Mouse (Mus musculus) heart, postnatal 0 days (tissue): Measurements from ENCODE around the gene Slc26a9. TPM values are rescaled to one million over a fixed set of nuclear protein-coding genes. Genes with fewer than 3 reads are reported as not detected.

Experiments used
- ATAC-seq: fragments of 200-750 bp; cut with Nextera tagmentation; 2 replicates; pipeline ENCODE4 v1.8.0; 2017; ENCODE audit warnings: low read depth, moderate number of reproducible peaks, moderate library complexity; ENCODE audit not compliant: insufficient read depth
- DNase-seq: peaks from one replicate; pipeline ENCODE4 v3.0.0-alpha.2; 2016; ENCODE audit warnings: low spot score
- H3K27ac ChIP-seq: fragments of 300-500 bp; sonication (generic); 2 replicates; pipeline ENCODE4 v1.5.1; 2014; ENCODE audit warnings: low read depth, mild to moderate bottlenecking
- H3K27me3 ChIP-seq: fragments of 300-500 bp; sonication (generic); 2 replicates; pipeline ENCODE4 v1.6.1; 2014; ENCODE audit warnings: low read length, mixed read lengths; ENCODE audit not compliant: control insufficient read depth, insufficient read depth
- H3K36me3 ChIP-seq: fragments of 300-500 bp; sonication (generic); replicated peaks from 2 replicates; pipeline ENCODE4 v1.6.1; 2014; ENCODE audit warnings: low read length, mixed read lengths; ENCODE audit not compliant: control insufficient read depth, insufficient read depth
- H3K4me1 ChIP-seq: fragments of 300-500 bp; sonication (generic); 2 replicates; pipeline ENCODE4 v1.6.1; 2014; ENCODE audit warnings: antibody characterized with exemption; ENCODE audit not compliant: control insufficient read depth, insufficient read depth
- H3K4me2 ChIP-seq: fragments of 300-500 bp; sonication (generic); 2 replicates; pipeline ENCODE4 v1.6.1; 2014; ENCODE audit warnings: low read depth, mild to moderate bottlenecking, low read length, moderate library complexity
- H3K4me3 ChIP-seq: fragments of 300-500 bp; sonication (generic); 2 replicates; pipeline ENCODE4 v1.5.1; 2014; ENCODE audit warnings: low read depth, low read length
- H3K9ac ChIP-seq: fragments of 300-500 bp; sonication (generic); replicated peaks from 2 replicates; pipeline ENCODE4 v1.6.1; 2014; ENCODE audit warnings: low read depth, low read length, mixed read lengths
- H3K9me3 ChIP-seq: fragments of 300-500 bp; sonication (generic); replicated peaks from 2 replicates; pipeline ENCODE4 v1.6.1; 2016; ENCODE audit warnings: low read length; ENCODE audit not compliant: control insufficient read depth
- CTCF ChIP-seq: IDR thresholded peaks from 2 replicates; pipeline ENCODE4 v1.5.1; 2016; ENCODE audit warnings: antibody characterized with exemption, control low read depth, low read depth
- EP300 ChIP-seq: IDR thresholded peaks from 2 replicates; pipeline ENCODE4 v1.6.1; 2016; ENCODE audit warnings: antibody characterized with exemption, low read depth
- WGBS: fragments of 180-500 bp; shearing (Covaris S2); extraction: QIAGEN DNeasy Blood & Tissue Kit; methylation state at CpG from one replicate; pipeline ENCODE4 v1.1.7; 2014; 5-methylcytosine and 5-hydroxymethylcytosine counted together
- polyA plus RNA-seq: library from polyadenylated mRNA; unstranded; fragments of >200 nt; fragmentation: Nextera tagmentation; extraction: Ambion mirVana; gene quantifications from 2 replicates; pipeline ENCODE4 v1.2.1, GENCODE M21; 2015
- total RNA-seq: library from RNA; depleted of rRNA; stranded (reverse); fragments of >200 nt; gene quantifications from 2 replicates; pipeline ENCODE4 v1.2.3, GENCODE M21; 2014; ENCODE audit warnings: low replicate concordance

Gene Slc26a9
- total and polyA plus RNA-seq, 2 experiments from 2014 or later, result 0.05 TPM; not detected in 1

- TF ChIP-seq CTCF, result no peak
- no peak for TF ChIP-seq EP300
- Histone ChIP-seq H3K27ac (no peak overlapping the region), H3K4me3 (no peak overlapping the region), H3K36me3 (no peaks in the 10 kb centered on the region), H3K9ac (no peak overlapping the region), H3K4me2 (no peak overlapping the region), H3K9me3 (no peaks in the 10 kb centered on the region), H3K27me3 (no peaks in the 10 kb centered on the region), H3K4me1 (no peaks in the 10 kb centered on the region)
- 86% methylated on average over 3 of the region's 3 CpGs for WGBS
- ATAC-seq, result no peak
- DNase-seq, result no peak
Measured at GRCm38 (mm10) chr1:131804166-131804565, 60.3 kb downstream of the Slc26a9 start.

DNA sequence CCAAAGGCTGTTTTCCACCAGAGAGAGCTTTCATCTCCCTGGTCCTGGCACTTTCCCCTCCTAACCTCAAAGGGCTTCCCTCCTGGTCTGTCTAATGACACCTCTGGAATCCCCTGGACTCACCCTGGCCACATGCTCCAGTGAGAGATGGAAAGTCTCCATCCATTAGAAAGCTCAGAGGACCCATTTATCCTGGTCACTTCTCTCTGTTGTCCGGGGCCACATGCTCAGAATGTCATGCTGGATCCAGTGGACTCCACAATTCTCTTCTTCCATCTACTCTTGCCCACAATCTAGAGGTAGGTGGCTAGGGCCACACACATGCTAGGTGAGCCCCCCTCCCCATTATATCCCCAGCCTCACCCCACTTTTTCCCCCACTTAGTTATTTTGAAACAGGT lies 65.2 kb downstream of the Slc26a9 start:
- no peaks in the 10 kb centered on the region for H3K36me3 ChIP-seq
- H3K27me3 ChIP-seq, result no peaks in the 10 kb centered on the region
- DNase-seq (no peak), ATAC-seq (no peak)
- H3K9me3 ChIP-seq, result no peaks in the 10 kb centered on the region
- no peak overlapping the region for H3K4me2 ChIP-seq
- no peak overlapping the region for H3K27ac ChIP-seq
- no peak overlapping the region for H3K4me3 ChIP-seq
- no peak overlapping the region for H3K9ac ChIP-seq
- TF ChIP-seq CTCF, result no peak
- TF ChIP-seq EP300, result no peak
- H3K4me1 ChIP-seq, result no peaks in the 10 kb centered on the region
- WGBS, result 85% methylated on average over 1 of the region's 1 CpGs

DNA sequence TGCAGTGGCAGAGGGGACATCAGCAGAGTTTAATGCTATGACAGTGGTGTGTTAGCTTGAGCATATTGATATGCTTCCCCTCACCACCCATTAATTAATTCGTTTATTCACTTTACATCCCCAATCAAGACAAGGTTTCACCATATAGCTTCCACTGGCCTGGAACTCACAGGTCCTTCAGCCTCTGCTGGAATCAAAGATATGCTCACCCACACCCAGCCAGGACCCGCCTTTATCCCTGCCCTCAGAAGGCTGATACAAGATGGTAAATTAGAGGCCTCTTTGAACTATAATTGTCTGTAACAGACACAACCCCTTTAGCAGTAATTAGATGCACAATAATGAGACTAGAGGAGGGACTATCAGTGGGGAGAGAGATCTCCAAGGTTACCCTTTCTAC lies 65.8 kb downstream of the Slc26a9 start:
- Histone ChIP-seq H3K4me1 (no peaks in the 10 kb centered on the region), H3K4me2 (no peak overlapping the region), H3K27ac (no peak overlapping the region), H3K36me3 (no peaks in the 10 kb centered on the region), H3K9ac (no peak overlapping the region), H3K9me3 (no peaks in the 10 kb centered on the region), H3K4me3 (no peak overlapping the region), H3K27me3 (no peaks in the 10 kb centered on the region)
- no peak for TF ChIP-seq EP300
- TF ChIP-seq CTCF, result no peak
- no peak for DNase-seq
- 69% methylated on average over 2 of the region's 2 CpGs for WGBS
- no peak for ATAC-seq

- TF ChIP-seq CTCF (no peak), EP300 (no peak)
- Histone ChIP-seq H3K4me3 (no peak overlapping the region), H3K9ac (no peak overlapping the region), H3K27me3 (no peaks in the 10 kb centered on the region), H3K4me2 (no peak overlapping the region), H3K9me3 (no peaks in the 10 kb centered on the region), H3K36me3 (no peaks in the 10 kb centered on the region), H3K27ac (no peak overlapping the region), H3K4me1 (no peaks in the 10 kb centered on the region)
- WGBS, result 88% methylated on average over 1 of the region's 1 CpGs
- no peak for ATAC-seq
- no peak for DNase-seq
Measured at GRCm38 (mm10) chr1:131811393-131811792, 67.6 kb downstream of the Slc26a9 start.

GRCm38 (mm10) chr1:131812006-131812405 lies 68.2 kb downstream of the Slc26a9 start:
- no peak overlapping the region for H3K4me3 ChIP-seq
- no peaks in the 10 kb centered on the region for H3K9me3 ChIP-seq
- no peaks in the 10 kb centered on the region for H3K36me3 ChIP-seq
- H3K4me2 ChIP-seq, result no peak overlapping the region
- DNase-seq, result no peak
- no peak overlapping the region for H3K27ac ChIP-seq
- no peaks in the 10 kb centered on the region; the same call in 1 of the 2 replicates for H3K4me1 ChIP-seq
- no peak overlapping the region for H3K9ac ChIP-seq
- no peak; the same call in 1 of the 2 replicates for ATAC-seq
- WGBS, result 42% methylated on average over 9 of the region's 9 CpGs
- TF ChIP-seq CTCF (no peak), EP300 (no peak)
- no peaks in the 10 kb centered on the region for H3K27me3 ChIP-seq

GRCm38 (mm10) chr1:131812631-131813295 lies 68.9 kb downstream of the Slc26a9 start:
- no peak for DNase-seq
- TF ChIP-seq EP300 (no peak), CTCF (no peak)
- Histone ChIP-seq H3K4me2 (no peak overlapping the region), H3K4me3 (no peak overlapping the region), H3K9me3 (no peaks in the 10 kb centered on the region), H3K27me3 (no peaks in the 10 kb centered on the region), H3K9ac (no peak overlapping the region), H3K36me3 (no peaks in the 10 kb centered on the region), H3K4me1 (no peaks in the 10 kb centered on the region; the same call in 1 of the 2 replicates), H3K27ac (no peak overlapping the region)
- WGBS, result 84% methylated on average over 9 of the region's 9 CpGs
- ATAC-seq, result no peak
